Mouse (Mus musculus): ENCODE measurements around the gene Il6ra.
"Not testable (repeated sequence)": the region's sequence is repeated elsewhere in the genome, so short reads cannot be mapped to it uniquely, and the experiment has no call there.

Il6ra gene

GRCm38 (mm10) chr3:89875781-89876180, 37.2 kb downstream of the Il6ra start:
- no peak for DNase-seq (ENCODE audit: low spot score in 2 of 2)

- DNase-seq (ENCODE audit: low spot score in 2 of 2): no peak
Measured at GRCm38 (mm10) chr3:89875021-89875420, 38.0 kb downstream of the Il6ra start.

- no peak for DNase-seq (ENCODE audit: low spot score in 2 of 2)
Measured at GRCm38 (mm10) chr3:89874076-89874475, 38.9 kb downstream of the Il6ra start.

- DNase-seq (ENCODE audit: low spot score in 2 of 2): no peak
Measured at GRCm38 (mm10) chr3:89872684-89873083, 40.3 kb downstream of the Il6ra start.

GRCm38 (mm10) chr3:89872209-89872608, 40.8 kb downstream of the Il6ra start:
- DNase-seq (ENCODE audit: low spot score in 2 of 2): no peak

- no peak for DNase-seq (ENCODE audit: low spot score in 2 of 2)
Measured at GRCm38 (mm10) chr3:89871339-89871914, 41.6 kb downstream of the Il6ra start.

GRCm38 (mm10) chr3:89870472-89871271, 42.3 kb downstream of the Il6ra start:
- no peak for DNase-seq (ENCODE audit: low spot score in 2 of 2)

- DNase-seq (ENCODE audit: low spot score in 2 of 2): no peak
Measured at GRCm38 (mm10) chr3:89869556-89869955, 43.4 kb downstream of the Il6ra start.

- no peak for DNase-seq (ENCODE audit: low spot score in 2 of 2)
Measured at GRCm38 (mm10) chr3:89868956-89869355, 44.0 kb downstream of the Il6ra start.

GRCm38 (mm10) chr3:89868357-89868756, 44.6 kb downstream of the Il6ra start:
- no peak for DNase-seq (ENCODE audit: low spot score in 2 of 2)

- no peak for DNase-seq (ENCODE audit: low spot score in 2 of 2)
Measured at GRCm38 (mm10) chr3:89867651-89868050, 45.3 kb downstream of the Il6ra start.

GRCm38 (mm10) chr3:89865764-89866163, 47.2 kb downstream of the Il6ra start:
- no peak for DNase-seq (ENCODE audit: low spot score in 2 of 2)

- no peak for DNase-seq (ENCODE audit: low spot score in 2 of 2)
Measured at GRCm38 (mm10) chr3:89865020-89865419, 48.0 kb downstream of the Il6ra start.

GRCm38 (mm10) chr3:89863716-89864509, 49.1 kb downstream of the Il6ra start:
- no peak for DNase-seq (ENCODE audit: low spot score in 2 of 2)

GRCm38 (mm10) chr3:89863276-89863675, 49.7 kb downstream of the Il6ra start:
- DNase-seq (ENCODE audit: low spot score in 2 of 2): not testable (repeated sequence)

- DNase-seq (ENCODE audit: low spot score in 2 of 2): no peak
Measured at GRCm38 (mm10) chr3:89862182-89862761, 50.7 kb downstream of the Il6ra start.

- DNase-seq (ENCODE audit: low spot score in 2 of 2): peak in 1 of 2 experiments; percentile 53
Measured at GRCm38 (mm10) chr3:89861070-89861469, 51.9 kb downstream of the Il6ra start.

GRCm38 (mm10) chr3:89860343-89860742, 52.7 kb downstream of the Il6ra start:
- DNase-seq (ENCODE audit: low spot score in 2 of 2): no peak

- DNase-seq (ENCODE audit: low spot score in 2 of 2): no peak
Measured at GRCm38 (mm10) chr3:89859936-89860335, 53.1 kb downstream of the Il6ra start.

- DNase-seq (ENCODE audit: low spot score in 2 of 2): peak; percentile 58 to 81
Measured at GRCm38 (mm10) chr3:89858888-89859287, 54.1 kb downstream of the Il6ra start.

- DNase-seq (ENCODE audit: low spot score in 2 of 2): peak in 1 of 2 experiments; percentile 25
Measured at GRCm38 (mm10) chr3:89858123-89858522, 54.9 kb downstream of the Il6ra start.

- no peak for DNase-seq (ENCODE audit: low spot score in 2 of 2)
Measured at GRCm38 (mm10) chr3:89857353-89857752, 55.6 kb downstream of the Il6ra start.

Measured in left cerebral cortex, adult 9 months (tissue).